Mouse (Mus musculus): ENCODE measurements around the gene Hoxa13. TPM values are rescaled to one million over a fixed set of nuclear protein-coding genes. Genes with fewer than 3 reads are reported as not detected.

Gene Hoxa13
- polyA plus RNA-seq, 1 experiment from 2014 or later, result not detected

DNA sequence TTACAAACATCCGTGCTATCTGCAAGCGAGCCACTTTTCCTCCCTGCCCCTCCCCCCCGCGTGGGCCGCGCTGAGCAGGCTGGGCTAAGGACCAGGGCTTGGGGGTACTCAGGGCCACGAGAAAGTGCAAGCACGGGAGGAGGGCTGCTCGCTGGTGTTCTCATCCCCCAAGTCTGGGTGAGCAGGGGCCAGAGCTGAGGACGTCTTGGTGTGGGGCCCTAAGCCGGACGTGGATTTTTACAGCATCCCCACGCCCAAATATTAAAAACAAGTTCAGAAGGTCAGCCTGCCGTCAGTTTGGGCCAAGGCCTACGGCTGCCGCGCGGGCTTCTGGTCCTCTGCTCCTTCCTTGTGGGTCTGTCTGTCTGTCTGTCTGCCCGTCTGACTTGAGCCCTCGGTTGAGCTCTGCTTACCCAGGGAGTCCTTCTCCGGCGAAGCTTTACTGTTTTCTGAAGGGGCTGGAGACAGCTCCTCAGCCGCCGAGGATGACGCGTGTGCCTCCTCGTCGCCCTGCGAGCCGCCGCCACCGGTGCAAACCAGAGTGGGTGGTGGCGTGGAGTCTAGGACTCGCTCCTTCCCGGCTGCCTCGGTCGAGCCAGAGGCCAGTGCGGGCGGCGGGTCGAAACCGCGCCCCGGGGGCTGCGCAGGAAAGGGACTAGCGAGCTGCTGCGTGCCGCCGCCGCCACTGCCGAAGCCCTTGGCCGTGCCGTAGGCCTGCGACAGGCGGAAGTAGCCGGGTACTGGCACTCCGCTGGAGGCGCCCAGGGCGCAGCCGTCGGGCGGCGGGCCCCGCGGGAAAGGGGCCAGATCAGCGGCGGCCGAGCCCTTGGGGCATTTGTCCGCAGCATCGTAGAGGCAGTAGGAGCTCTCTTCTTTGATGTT is 26.9 kb downstream of the Hoxa13 start:
- Histone ChIP-seq H3K36me3 (no peaks in the 10 kb centered on the region), H3K9ac (no peak overlapping the region), H3K4me2 (no peak overlapping the region; the same call in 1 of the 2 replicates), H3K4me3 (no peak overlapping the region), H3K27ac (ENCODE audit: poor library complexity, severe bottlenecking) (no peak overlapping the region), H3K27me3 (replicated peaks) (peaks cover 90% of the 10 kb centered on the region), H3K9me3 (replicated peaks) (no peaks in the 10 kb centered on the region), H3K4me1 (replicated peaks) (peaks cover 3% of the 10 kb centered on the region; the same call in 1 of the 2 replicates)
- ATAC-seq (ENCODE audit: insufficient number of reproducible peaks, low FRiP score), result no peak
- 2% methylated on average over 70 of the region's 70 CpGs for WGBS

- 2% methylated on average over 23 of the region's 23 CpGs for WGBS
- H3K4me2 ChIP-seq, result no peak overlapping the region
- H3K4me3 ChIP-seq, result no peak overlapping the region
- H3K4me1 ChIP-seq (replicated peaks), result peaks cover 3% of the 10 kb centered on the region; the same call in 1 of the 2 replicates
- H3K27ac ChIP-seq (ENCODE audit: poor library complexity, severe bottlenecking), result no peak overlapping the region
- peaks cover 92% of the 10 kb centered on the region for H3K27me3 ChIP-seq (replicated peaks)
- ATAC-seq (ENCODE audit: insufficient number of reproducible peaks, low FRiP score), result no peak
- H3K36me3 ChIP-seq, result no peaks in the 10 kb centered on the region
- H3K9ac ChIP-seq, result no peak overlapping the region
- no peaks in the 10 kb centered on the region for H3K9me3 ChIP-seq (replicated peaks)
These were observed 27.6 kb downstream of the Hoxa13 start for GRCm38 (mm10) chr6:52232984-52233545.

DNA sequence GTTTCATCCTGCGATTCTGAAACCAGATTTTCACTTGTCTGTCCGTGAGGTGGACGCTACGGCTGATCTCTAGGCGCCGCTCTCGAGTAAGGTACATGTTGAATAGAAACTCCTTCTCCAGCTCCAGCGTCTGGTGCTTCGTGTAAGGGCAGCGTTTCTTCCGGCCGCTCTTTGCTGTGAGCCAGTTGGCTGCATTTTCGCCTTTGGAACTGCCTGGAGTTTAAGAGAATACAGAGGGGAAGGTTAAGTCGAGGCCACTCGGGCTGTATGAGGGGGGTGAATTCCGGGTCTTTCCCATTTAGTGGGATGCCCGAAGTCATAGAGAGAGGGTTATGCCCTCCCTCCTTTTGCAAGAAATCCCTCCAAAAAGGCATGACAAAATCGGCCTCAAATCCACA is 28.1 kb downstream of the Hoxa13 start:
- H3K36me3 ChIP-seq, result no peaks in the 10 kb centered on the region
- peaks cover 3% of the 10 kb centered on the region; the same call in 1 of the 2 replicates for H3K4me1 ChIP-seq (replicated peaks)
- H3K27me3 ChIP-seq (replicated peaks), result peaks cover 92% of the 10 kb centered on the region
- H3K4me2 ChIP-seq, result no peak overlapping the region
- no peaks in the 10 kb centered on the region for H3K9me3 ChIP-seq (replicated peaks)
- WGBS, result under 1% methylated on average over 18 of the region's 18 CpGs
- ATAC-seq (ENCODE audit: insufficient number of reproducible peaks, low FRiP score), result no peak
- no peak overlapping the region for H3K4me3 ChIP-seq
- H3K9ac ChIP-seq, result no peak overlapping the region
- no peak overlapping the region for H3K27ac ChIP-seq (ENCODE audit: poor library complexity, severe bottlenecking)

DNA sequence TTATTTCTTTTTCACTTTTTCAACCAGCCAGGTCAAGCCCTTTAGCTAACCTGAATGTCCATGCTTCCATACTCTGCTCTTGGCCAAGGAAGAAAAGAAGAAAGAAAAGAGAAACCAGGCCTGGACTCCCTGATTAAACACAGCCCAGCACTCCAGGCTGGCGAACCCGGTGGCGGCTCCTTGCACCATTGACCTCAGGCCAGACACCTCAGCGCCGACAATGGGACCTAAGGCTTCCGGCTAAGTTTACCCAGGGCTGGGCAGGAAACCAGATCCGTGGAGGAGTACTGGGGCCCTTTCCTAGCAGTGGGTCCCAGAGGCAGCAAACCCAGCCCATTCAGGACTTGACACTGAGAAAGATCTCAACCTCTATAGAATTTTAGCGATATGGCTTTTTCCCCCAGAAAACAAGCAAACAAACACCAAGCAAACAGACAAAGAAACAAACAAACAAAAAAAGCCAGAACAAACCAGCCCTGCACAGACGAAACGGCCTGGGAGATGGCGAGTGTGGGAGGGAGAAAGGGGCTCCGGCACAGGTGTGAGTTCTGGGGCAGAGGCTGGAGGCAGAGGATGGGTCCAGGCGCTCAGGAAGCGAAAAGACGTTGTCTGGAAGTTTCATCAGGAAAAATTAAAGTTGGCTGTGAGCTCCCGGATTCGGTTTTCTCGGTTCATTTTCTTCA is 28.7 kb downstream of the Hoxa13 start:
- Histone ChIP-seq H3K4me2 (no peak overlapping the region), H3K27me3 (replicated peaks) (peaks cover 92% of the 10 kb centered on the region), H3K9me3 (replicated peaks) (no peaks in the 10 kb centered on the region), H3K4me1 (replicated peaks) (peaks cover 3% of the 10 kb centered on the region; the same call in 1 of the 2 replicates), H3K4me3 (no peak overlapping the region), H3K9ac (no peak overlapping the region), H3K36me3 (no peaks in the 10 kb centered on the region), H3K27ac (ENCODE audit: poor library complexity, severe bottlenecking) (no peak overlapping the region)
- ATAC-seq (ENCODE audit: insufficient number of reproducible peaks, low FRiP score), result no peak
- WGBS, result 1% methylated on average over 18 of the region's 18 CpGs

DNA sequence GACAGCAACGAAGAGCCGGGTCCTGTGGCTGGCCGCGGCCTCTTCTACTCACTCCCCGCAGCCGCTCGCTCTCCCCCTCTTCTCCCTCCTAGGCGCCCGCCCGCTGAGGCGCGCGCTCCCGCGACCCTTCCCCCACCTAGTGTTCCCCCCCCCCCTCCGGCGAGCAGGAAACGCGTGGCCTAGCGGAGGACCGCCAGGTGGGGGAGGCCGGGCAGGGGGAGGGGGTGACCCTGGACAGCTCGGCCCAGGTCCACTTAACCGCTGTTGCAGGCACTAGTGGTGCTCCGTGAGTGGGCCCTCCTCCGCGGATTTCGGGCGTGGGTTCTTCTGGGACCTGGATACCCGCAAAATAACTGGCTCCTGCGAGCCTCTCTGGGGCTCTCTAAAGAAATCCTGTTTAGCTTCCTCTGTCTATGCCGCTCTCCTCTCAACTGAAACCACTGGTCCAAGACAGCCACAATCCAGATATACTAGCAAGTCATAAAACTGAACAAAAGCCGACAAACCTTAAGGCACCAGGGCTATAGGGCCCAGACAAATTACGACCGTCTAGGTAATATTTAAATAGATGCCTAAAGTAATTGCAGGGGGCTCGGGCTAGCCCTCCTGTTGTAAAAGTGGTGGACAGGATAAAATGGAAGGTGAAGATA is 30.0 kb downstream of the Hoxa13 start, which contains the start of gene Hoxa9:
Hoxa9 (minus strand) TSS at position 574 of the 650 bp plus-strand sequence.
- Histone ChIP-seq H3K9ac (no peak within 1 kb of the TSS), H3K9me3 (replicated peaks) (no peaks in the 10 kb centered on the region), H3K36me3 (no peaks in the 10 kb centered on the region), H3K4me1 (replicated peaks) (peaks cover 8% of the 10 kb centered on the region; the same call in 1 of the 2 replicates), H3K4me3 (0 out of 2 replicates have a peak within 1 kb of the TSS, but pooled peaks have one; percentile 11), H3K27ac (ENCODE audit: poor library complexity, severe bottlenecking) (no peak within 1 kb of the TSS), H3K27me3 (replicated peaks) (peaks cover 92% of the 10 kb centered on the region), H3K4me2 (no peak within 1 kb of the TSS)
- no peak for ATAC-seq (ENCODE audit: insufficient number of reproducible peaks, low FRiP score)
- under 1% methylated on average over 29 of the region's 36 CpGs for WGBS

- Histone ChIP-seq H3K4me1 (replicated peaks) (peaks cover 8% of the 10 kb centered on the region; the same call in 1 of the 2 replicates), H3K4me2 (no peak overlapping the region), H3K9ac (no peak overlapping the region), H3K36me3 (no peaks in the 10 kb centered on the region), H3K4me3 (no peak overlapping the region), H3K27ac (ENCODE audit: poor library complexity, severe bottlenecking) (no peak overlapping the region), H3K27me3 (replicated peaks) (peaks cover 92% of the 10 kb centered on the region), H3K9me3 (replicated peaks) (no peaks in the 10 kb centered on the region)
- WGBS, result 1% methylated on average over 44 of the region's 44 CpGs
- ATAC-seq (ENCODE audit: insufficient number of reproducible peaks, low FRiP score), result no peak
These were observed 30.9 kb downstream of the Hoxa13 start for GRCm38 (mm10) chr6:52229558-52230416.

DNA sequence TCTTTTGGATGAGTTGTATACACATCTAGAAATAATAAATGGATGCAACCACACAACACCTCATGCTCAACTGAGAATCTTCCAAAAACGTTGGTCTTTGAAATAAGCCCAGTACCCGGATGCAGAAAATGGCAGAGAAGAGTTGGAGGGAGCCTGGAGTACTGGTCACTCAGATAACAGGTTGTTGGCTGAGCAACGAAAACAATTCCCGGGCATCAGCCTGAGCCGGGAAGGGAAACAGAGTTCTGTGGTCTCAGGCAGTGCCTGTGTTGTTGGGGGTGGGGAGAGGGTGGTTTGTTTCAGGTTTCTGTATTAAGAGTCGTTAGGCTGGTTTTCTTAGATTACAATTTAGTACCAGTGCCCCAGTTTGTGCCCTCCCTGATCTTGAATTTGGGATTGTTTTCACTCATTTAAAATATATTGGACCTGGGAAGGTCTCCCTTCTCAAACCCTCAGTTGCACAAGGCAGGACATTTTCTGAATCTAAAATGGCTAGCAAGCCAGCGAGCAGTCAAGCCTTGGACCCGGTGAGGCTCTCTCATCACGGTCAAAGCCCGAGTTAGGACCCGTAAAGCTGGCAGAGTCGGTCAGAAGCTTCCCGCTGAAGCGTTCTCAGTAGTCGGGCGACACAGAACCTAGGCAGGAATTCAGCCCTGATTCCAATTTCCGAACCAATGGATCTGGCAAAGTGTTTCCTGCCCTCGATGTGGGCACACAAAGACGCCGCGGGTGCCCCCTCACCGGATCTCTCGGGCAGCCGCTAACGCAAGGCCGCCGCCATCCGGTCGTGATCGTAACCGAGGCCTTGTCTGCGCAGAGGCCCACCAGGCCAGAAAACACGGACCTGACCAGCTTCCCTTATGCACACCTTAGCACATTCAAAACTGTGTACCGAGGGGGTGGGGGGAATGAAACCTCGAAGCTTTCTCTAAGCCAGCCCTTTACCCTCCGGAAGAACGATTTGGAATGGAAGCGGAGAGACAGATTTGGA is 31.9 kb downstream of the Hoxa13 start:
- Histone ChIP-seq H3K9ac (no peak overlapping the region), H3K9me3 (replicated peaks) (no peaks in the 10 kb centered on the region), H3K4me3 (no peak overlapping the region), H3K4me2 (no peak overlapping the region), H3K4me1 (replicated peaks) (peaks cover 8% of the 10 kb centered on the region; the same call in 1 of the 2 replicates), H3K27me3 (replicated peaks) (peaks cover 92% of the 10 kb centered on the region), H3K36me3 (no peaks in the 10 kb centered on the region), H3K27ac (ENCODE audit: poor library complexity, severe bottlenecking) (no peak overlapping the region)
- no peak for ATAC-seq (ENCODE audit: insufficient number of reproducible peaks, low FRiP score)
- WGBS, result 2% methylated on average over 38 of the region's 38 CpGs

- Histone ChIP-seq H3K9ac (no peak overlapping the region), H3K4me2 (no peak overlapping the region), H3K36me3 (no peaks in the 10 kb centered on the region), H3K9me3 (replicated peaks) (no peaks in the 10 kb centered on the region), H3K4me3 (no peak overlapping the region), H3K4me1 (replicated peaks) (peaks cover 7% of the 10 kb centered on the region; the same call in 1 of the 2 replicates), H3K27ac (ENCODE audit: poor library complexity, severe bottlenecking) (no peak overlapping the region), H3K27me3 (replicated peaks) (peaks cover 90% of the 10 kb centered on the region)
- ATAC-seq (ENCODE audit: insufficient number of reproducible peaks, low FRiP score), result no peak
- 6% methylated on average over 11 of the region's 11 CpGs for WGBS
These were observed 33.0 kb downstream of the Hoxa13 start for GRCm38 (mm10) chr6:52227470-52228222.

Data from heart, embryonic 12.5 days (tissue).